Mouse (Mus musculus): Measurements from ENCODE around the gene Gm11563. TPM values are rescaled to one million over a fixed set of nuclear protein-coding genes. Genes with fewer than 3 reads are reported as not detected.
"Not testable (repeated sequence)": the region's sequence is repeated elsewhere in the genome, so short reads cannot be mapped to it uniquely, and the experiment has no call there.

Gene Gm11563
- total and polyA plus RNA-seq, 3 experiments: not detected

DNA sequence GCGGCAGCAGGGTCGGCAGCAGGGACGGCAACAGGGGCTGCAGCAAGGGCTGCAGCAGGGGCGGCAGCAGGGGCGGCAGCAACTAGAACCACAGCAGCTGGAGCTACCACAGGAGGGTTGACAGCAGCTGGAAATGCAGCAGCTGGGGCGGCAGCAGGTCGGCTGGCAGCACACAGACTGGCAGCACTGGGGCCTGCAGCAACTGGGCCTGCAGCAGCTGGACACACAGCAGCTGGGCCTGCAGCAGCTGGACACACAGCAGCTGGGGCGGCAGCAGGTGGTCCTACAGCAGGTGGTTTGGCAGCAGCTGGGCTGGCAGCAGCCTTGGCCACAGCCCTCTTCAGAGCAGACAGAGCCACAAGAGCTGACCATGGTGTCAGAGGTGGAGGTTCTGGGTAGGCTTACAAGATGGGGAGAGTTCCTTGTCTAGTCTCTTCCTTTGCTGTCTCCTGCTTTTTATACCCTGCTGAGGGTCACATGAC lies 24.1 kb downstream of the Gm11563 start, which contains the start of gene Krtap4-2:
Krtap4-2 (minus strand) TSS at position 432 of the 482 bp plus-strand sequence.
- no peak within 1 kb of the TSS for H3K4me3 ChIP-seq (ENCODE audit: low read depth, low read length)
- no peak for ATAC-seq (ENCODE audit: extremely low read depth, insufficient number of reproducible peaks, low FRiP score, poor library complexity, severe bottlenecking)
- TF ChIP-seq CTCF (IDR thresholded peaks at IDR 0.05; ENCODE audit: low read depth, low read length) (no peak), TAL1 (conservative IDR thresholded peaks at IDR 0.05; ENCODE audit: low read depth, low read length) (no peak), POLR2AphosphoS5 (IDR thresholded peaks at IDR 0.05; ENCODE audit: insufficient replicate concordance, low read depth, low read length) (no peak), GATA2 (IDR thresholded peaks at IDR 0.05; ENCODE audit: borderline replicate concordance, low read depth, low read length) (no peak), GATA1 (IDR thresholded peaks at IDR 0.05; ENCODE audit: borderline replicate concordance, low read length) (no peak)
- H3K36me3 ChIP-seq (replicated peaks): no peaks in the 10 kb centered on the region
- H3K4me1 ChIP-seq (ENCODE audit: insufficient read depth, low read depth, low read length): no peaks in the 10 kb centered on the region
- no peaks in the 10 kb centered on the region for H3K27me3 ChIP-seq (ENCODE audit: insufficient read depth, low read length)
- no peak for DNase-seq (ENCODE audit: low spot score)
- peaks cover 17% of the 10 kb centered on the region for H3K9me3 ChIP-seq (replicated peaks)

DNA sequence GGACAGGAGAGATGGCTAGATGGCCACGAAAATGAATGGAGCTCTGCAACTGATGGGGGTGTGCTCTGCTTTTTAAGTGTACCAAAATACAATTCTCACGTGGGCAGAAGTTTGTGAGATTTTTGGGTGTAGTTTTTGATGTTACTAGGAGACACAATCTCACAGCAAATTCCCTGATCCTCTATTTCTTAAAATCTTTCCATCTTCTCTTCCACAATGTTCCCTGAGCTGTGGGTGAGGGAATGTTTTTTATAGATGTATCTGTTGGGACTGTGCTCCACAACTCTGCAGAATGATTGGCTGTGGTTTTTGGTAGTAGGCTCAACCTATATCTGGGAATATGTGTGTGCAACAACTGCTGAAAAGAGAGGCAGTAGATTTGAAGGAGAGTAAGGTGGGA lies 25.5 kb downstream of the Gm11563 start:
- TF ChIP-seq CTCF (IDR thresholded peaks at IDR 0.05; ENCODE audit: low read depth, low read length) (no peak), TAL1 (conservative IDR thresholded peaks at IDR 0.05; ENCODE audit: low read depth, low read length) (no peak), POLR2AphosphoS5 (IDR thresholded peaks at IDR 0.05; ENCODE audit: insufficient replicate concordance, low read depth, low read length) (no peak), GATA2 (IDR thresholded peaks at IDR 0.05; ENCODE audit: borderline replicate concordance, low read depth, low read length) (no peak), GATA1 (IDR thresholded peaks at IDR 0.05; ENCODE audit: borderline replicate concordance, low read length) (no peak)
- Histone ChIP-seq H3K27me3 (ENCODE audit: insufficient read depth, low read length) (no peaks in the 10 kb centered on the region), H3K4me3 (ENCODE audit: low read depth, low read length) (no peak overlapping the region), H3K36me3 (replicated peaks) (no peaks in the 10 kb centered on the region), H3K9me3 (replicated peaks) (peaks cover 8% of the 10 kb centered on the region), H3K4me1 (ENCODE audit: insufficient read depth, low read depth, low read length) (no peaks in the 10 kb centered on the region)
- DNase-seq (ENCODE audit: low spot score) (no peak), ATAC-seq (ENCODE audit: extremely low read depth, insufficient number of reproducible peaks, low FRiP score, poor library complexity, severe bottlenecking) (no peak)

DNA sequence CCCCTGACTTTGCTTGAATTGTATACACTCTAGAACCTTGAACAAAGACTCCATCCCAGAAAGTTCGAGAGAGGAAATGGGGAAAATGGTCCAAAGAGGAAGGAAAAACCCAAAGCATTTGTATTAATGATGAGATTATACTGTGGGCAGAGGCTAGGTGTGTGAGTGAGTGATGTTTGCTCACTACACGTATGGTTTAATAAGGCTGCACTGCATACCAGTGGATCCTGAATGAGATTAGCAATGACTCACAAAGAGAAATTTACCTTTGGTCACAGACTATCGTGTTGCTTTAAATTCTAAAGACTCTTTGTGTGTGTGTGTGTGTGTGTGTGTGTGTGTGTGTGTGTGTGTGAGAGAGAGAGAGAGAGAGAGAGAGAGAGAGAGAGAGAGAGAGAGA lies 27.9 kb downstream of the Gm11563 start:
- Histone ChIP-seq H3K4me3 (ENCODE audit: low read depth, low read length) (no peak overlapping the region), H3K9me3 (replicated peaks) (peaks cover 12% of the 10 kb centered on the region), H3K27me3 (ENCODE audit: insufficient read depth, low read length) (no peaks in the 10 kb centered on the region), H3K4me1 (ENCODE audit: insufficient read depth, low read depth, low read length) (no peaks in the 10 kb centered on the region), H3K36me3 (replicated peaks) (no peaks in the 10 kb centered on the region)
- ATAC-seq (ENCODE audit: extremely low read depth, insufficient number of reproducible peaks, low FRiP score, poor library complexity, severe bottlenecking) (no peak), DNase-seq (ENCODE audit: low spot score) (no peak)
- TF ChIP-seq CTCF (IDR thresholded peaks at IDR 0.05; ENCODE audit: low read depth, low read length) (no peak), GATA2 (IDR thresholded peaks at IDR 0.05; ENCODE audit: borderline replicate concordance, low read depth, low read length) (no peak)

- Histone ChIP-seq H3K4me1 (ENCODE audit: insufficient read depth, low read depth, low read length) (no peaks in the 10 kb centered on the region), H3K27me3 (ENCODE audit: insufficient read depth, low read length) (no peaks in the 10 kb centered on the region), H3K4me3 (ENCODE audit: low read depth, low read length) (no peak within 1 kb of the TSS), H3K36me3 (replicated peaks) (no peaks in the 10 kb centered on the region), H3K9me3 (replicated peaks) (peaks cover 11% of the 10 kb centered on the region)
- no peak for TF ChIP-seq TAL1 (conservative IDR thresholded peaks at IDR 0.05; ENCODE audit: low read depth, low read length)
- TF ChIP-seq GATA2 (IDR thresholded peaks at IDR 0.05; ENCODE audit: borderline replicate concordance, low read depth, low read length): no peak
- no peak for TF ChIP-seq POLR2AphosphoS5 (IDR thresholded peaks at IDR 0.05; ENCODE audit: insufficient replicate concordance, low read depth, low read length)
- TF ChIP-seq CTCF (IDR thresholded peaks at IDR 0.05; ENCODE audit: low read depth, low read length): no peak
- no peak for TF ChIP-seq GATA1 (IDR thresholded peaks at IDR 0.05; ENCODE audit: borderline replicate concordance, low read length)
- DNase-seq (ENCODE audit: low spot score): no peak
- ATAC-seq (ENCODE audit: extremely low read depth, insufficient number of reproducible peaks, low FRiP score, poor library complexity, severe bottlenecking): no peak
Measured at GRCm38 (mm10) chr11:99628138-99628537, 30.6 kb downstream of the Gm11563 start, which contains the start of gene Krtap4-1. Krtap4-1 (minus strand) TSS chr11:99628238.

DNA sequence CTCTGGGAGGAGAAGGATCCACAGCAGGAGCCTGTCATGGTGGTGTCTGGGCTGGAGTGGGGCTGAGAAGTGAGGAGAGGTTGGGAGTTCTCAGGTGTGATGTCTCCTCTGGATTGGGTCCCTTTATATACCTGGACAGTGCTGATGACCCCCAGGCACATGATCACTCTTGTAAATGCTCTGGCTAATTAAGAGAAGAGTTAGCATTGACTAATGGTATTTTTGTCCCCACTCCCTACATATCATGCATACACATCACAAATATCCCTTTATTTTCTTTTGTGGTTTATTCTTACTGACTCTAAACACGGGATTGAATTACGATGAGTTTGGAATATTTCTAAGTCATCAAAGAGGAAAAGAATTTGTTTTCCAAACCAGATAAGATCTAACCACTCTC lies 38.4 kb downstream of the Gm11563 start, which contains the start of gene Gm11562:
Gm11562 (minus strand) TSS at position 101 of the 400 bp plus-strand sequence.
- TF ChIP-seq GATA1 (IDR thresholded peaks at IDR 0.05; ENCODE audit: borderline replicate concordance, low read length): no peak
- no peak for TF ChIP-seq GATA2 (IDR thresholded peaks at IDR 0.05; ENCODE audit: borderline replicate concordance, low read depth, low read length)
- TF ChIP-seq CTCF (IDR thresholded peaks at IDR 0.05; ENCODE audit: low read depth, low read length): no peak
- no peak for TF ChIP-seq TAL1 (conservative IDR thresholded peaks at IDR 0.05; ENCODE audit: low read depth, low read length)
- no peak for TF ChIP-seq POLR2AphosphoS5 (IDR thresholded peaks at IDR 0.05; ENCODE audit: insufficient replicate concordance, low read depth, low read length)
- DNase-seq (ENCODE audit: low spot score) (no peak), ATAC-seq (ENCODE audit: extremely low read depth, insufficient number of reproducible peaks, low FRiP score, poor library complexity, severe bottlenecking) (no peak)
- no peak within 1 kb of the TSS for H3K4me3 ChIP-seq (ENCODE audit: low read depth, low read length)
- H3K36me3 ChIP-seq (replicated peaks): no peaks in the 10 kb centered on the region
- no peaks in the 10 kb centered on the region for H3K27me3 ChIP-seq (ENCODE audit: insufficient read depth, low read length)
- peaks cover 6% of the 10 kb centered on the region for H3K9me3 ChIP-seq (replicated peaks)
- no peaks in the 10 kb centered on the region for H3K4me1 ChIP-seq (ENCODE audit: insufficient read depth, low read depth, low read length)

DNA sequence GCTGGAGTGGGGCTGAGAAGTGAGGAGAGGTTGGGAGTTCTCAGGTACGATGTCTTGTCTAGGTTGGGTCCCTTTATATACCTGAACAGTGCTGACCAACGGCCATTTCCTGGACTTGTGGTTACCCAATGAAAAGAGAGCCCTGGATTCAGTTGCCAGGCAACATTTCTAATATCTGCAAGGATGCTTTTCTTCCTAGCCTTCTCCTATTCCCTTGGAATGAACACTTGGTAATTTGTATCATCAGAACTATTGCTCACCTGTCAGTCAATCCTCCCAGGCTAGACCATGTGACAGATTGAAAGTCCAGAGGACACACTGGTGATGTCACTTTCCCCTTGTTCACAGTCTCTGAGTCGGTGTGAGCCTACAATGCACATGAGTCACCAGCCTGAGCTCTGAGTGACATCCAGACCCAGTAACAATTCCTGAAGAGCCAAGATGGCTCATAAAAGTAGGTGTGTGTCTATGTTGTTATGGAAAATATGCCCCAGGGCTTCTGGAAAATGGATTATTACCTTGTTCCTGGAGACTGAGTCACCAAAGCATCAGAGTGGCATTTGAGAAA lies 43.9 kb downstream of the Gm11563 start, which contains the start of gene Krtap2-4:
Krtap2-4 (minus strand) TSS at position 51 of the 568 bp plus-strand sequence.
- Histone ChIP-seq H3K9me3 (replicated peaks) (peaks cover 2% of the 10 kb centered on the region), H3K27me3 (ENCODE audit: insufficient read depth, low read length) (no peaks in the 10 kb centered on the region), H3K4me1 (ENCODE audit: insufficient read depth, low read depth, low read length) (no peaks in the 10 kb centered on the region), H3K4me3 (ENCODE audit: low read depth, low read length) (no peak within 1 kb of the TSS), H3K36me3 (replicated peaks) (no peaks in the 10 kb centered on the region)
- DNase-seq (ENCODE audit: low spot score): no peak
- no peak for ATAC-seq (ENCODE audit: extremely low read depth, insufficient number of reproducible peaks, low FRiP score, poor library complexity, severe bottlenecking)
- TF ChIP-seq GATA1 (IDR thresholded peaks at IDR 0.05; ENCODE audit: borderline replicate concordance, low read length) (no peak), TAL1 (conservative IDR thresholded peaks at IDR 0.05; ENCODE audit: low read depth, low read length) (no peak), CTCF (IDR thresholded peaks at IDR 0.05; ENCODE audit: low read depth, low read length) (no peak), GATA2 (IDR thresholded peaks at IDR 0.05; ENCODE audit: borderline replicate concordance, low read depth, low read length) (no peak), POLR2AphosphoS5 (IDR thresholded peaks at IDR 0.05; ENCODE audit: insufficient replicate concordance, low read depth, low read length) (no peak)

DNA sequence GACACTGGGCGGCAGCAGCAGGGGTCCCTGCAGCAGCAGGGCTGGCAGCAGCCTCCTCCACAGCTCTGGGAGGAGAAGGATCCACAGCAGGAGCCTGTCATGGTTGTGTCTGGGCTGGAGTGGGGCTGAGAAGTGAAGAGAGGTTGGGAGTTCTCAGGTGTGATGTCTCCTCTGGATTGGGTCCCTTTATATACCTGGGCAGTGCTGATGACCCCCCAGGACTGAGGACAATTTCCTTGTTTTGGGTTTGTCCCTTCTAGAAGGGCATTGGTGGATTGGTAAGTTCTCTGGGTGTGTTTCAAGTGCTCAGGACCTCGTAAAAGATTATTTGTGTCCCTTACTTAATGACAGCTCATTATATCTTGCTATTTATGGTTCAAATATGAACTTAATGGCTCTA lies 48.7 kb downstream of the Gm11563 start, which contains the start of gene Gm11937:
Gm11937 (minus strand) TSS at position 101 of the 400 bp plus-strand sequence.
- not testable (repeated sequence) for DNase-seq (ENCODE audit: low spot score); ATAC-seq (ENCODE audit: extremely low read depth, insufficient number of reproducible peaks, low FRiP score, poor library complexity, severe bottlenecking); H3K4me1 ChIP-seq (ENCODE audit: insufficient read depth, low read depth, low read length); H3K27me3 ChIP-seq (ENCODE audit: insufficient read depth, low read length); H3K4me3 ChIP-seq (ENCODE audit: low read depth, low read length); H3K36me3 ChIP-seq (replicated peaks)
- peaks cover 11% of the 10 kb centered on the region; the same call in 1 of the 2 replicates for H3K9me3 ChIP-seq (replicated peaks)

Data from G1E (cell line).